Mouse (Mus musculus): Measurements from ENCODE around the gene Primpol.

GRCm38 (mm10) chr8:46595593-46595992, 21.4 kb downstream of the Primpol start:
- TF ChIP-seq CTCF (IDR thresholded peaks at IDR 0.05; ENCODE audit: borderline replicate concordance, control insufficient read depth, extremely low read depth, insufficient read depth, low read length, poor library complexity) (no peak), POLR2A (IDR thresholded peaks at IDR 0.05; ENCODE audit: control insufficient read depth, extremely low read depth, insufficient read depth, low read length, poor library complexity) (no peak)
